ENCODE assay signal across 22 mouse cellular contexts in genomic region chr5:131120296-131120840, GRCm38 (mm10).
DNase-seq lines count a peak whose midpoint lies in the region; ATAC-seq and TF ChIP-seq lines count a peak whose summit lies in the region.
"Had no signal": no experiment of that assay in that cellular context is flagged by ENCODE, and none has a peak within 500 bp of the region (broad histone marks: within the 10 kb centered on the region; RNA-seq: fewer than 3 reads in every experiment).

No protein-coding gene starts in this region.

- no peak overlapping the region for H3K4me2 ChIP-seq in neural tube, embryonic 15.5 days
- H3K4me2 ChIP-seq: embryonic facial prominence, embryonic 15.5 days; forebrain, embryonic 15.5 days; heart, embryonic 15.5 days; hindbrain, embryonic 13.5 days had no signal

- H3K36me3 ChIP-seq in neural tube, embryonic 15.5 days: no peaks in the 10 kb centered on the region
- H3K36me3 ChIP-seq: embryonic facial prominence, embryonic 15.5 days; forebrain, embryonic 15.5 days; heart, embryonic 15.5 days; hindbrain, embryonic 13.5 days had no signal

- peak overlapping the region; percentile 88 for H3K27ac ChIP-seq in layer of hippocampus, adult 2 months
- H3K27ac ChIP-seq in embryonic fibroblast, embryonic 13.5 days (ENCODE audit: insufficient read depth, low read length): peak overlapping the region; percentile 23; the same call in 1 of the 2 replicates
- no peak overlapping the region for H3K27ac ChIP-seq in neural tube, embryonic 15.5 days (replicated peaks)
- H3K27ac ChIP-seq: embryonic facial prominence, embryonic 15.5 days; forebrain, embryonic 15.5 days; heart, adult 2 months; heart, embryonic 15.5 days; hindbrain, embryonic 13.5 days had no signal

- TF ChIP-seq CTCF in layer of hippocampus, adult 2 months (conservative IDR thresholded peaks at IDR 0.05): no peak
- no peak for TF ChIP-seq CTCF in embryonic fibroblast, embryonic 13.5 days (IDR thresholded peaks at IDR 0.05; ENCODE audit: borderline replicate concordance, insufficient read depth, low read length)

- no peak for TF ChIP-seq POLR2A in embryonic fibroblast, embryonic 13.5 days (IDR thresholded peaks at IDR 0.05; ENCODE audit: low read depth, low read length)

- ATAC-seq in cerebellum, adult (ENCODE audit: insufficient number of reproducible peaks, low FRiP score, low TSS enrichment): no peak
- no peak for ATAC-seq in neural tube, embryonic 15.5 days (ENCODE audit: low FRiP score)
- ATAC-seq: forebrain, embryonic 15.5 days; inflammation-experienced regulatory T-cells, adult 6 months had no signal

- H3K9me3 ChIP-seq in neural tube, embryonic 15.5 days (replicated peaks): no peaks in the 10 kb centered on the region
- H3K9me3 ChIP-seq: embryonic facial prominence, embryonic 15.5 days; forebrain, embryonic 15.5 days; heart, embryonic 15.5 days; hindbrain, embryonic 13.5 days had no signal

- no peaks in the 10 kb centered on the region for H3K27me3 ChIP-seq in neural tube, embryonic 15.5 days (replicated peaks)
- H3K27me3 ChIP-seq: embryonic facial prominence, embryonic 15.5 days; forebrain, embryonic 15.5 days; heart, embryonic 15.5 days; hindbrain, embryonic 13.5 days had no signal

- peaks cover 9% of the 10 kb centered on the region for H3K4me1 ChIP-seq in embryonic fibroblast, embryonic 13.5 days (ENCODE audit: control insufficient read depth, insufficient read depth, low read length)
- H3K4me1 ChIP-seq in neural tube, embryonic 15.5 days: peaks cover 7% of the 10 kb centered on the region; the same call in 1 of the 2 replicates
- H3K4me1 ChIP-seq: forebrain, embryonic 15.5 days had no signal

- peak; percentile 8 for DNase-seq in cerebellum, adult 11 months
- no peak for DNase-seq in layer of hippocampus, adult 2 months (ENCODE audit: low spot score in 2 of 2)
- DNase-seq in layer of hippocampus, adult 9-10 months (ENCODE audit: low spot score): no peak
- DNase-seq in spleen, adult 12 weeks (ENCODE audit: low spot score): no peak
- DNase-seq: adrenal gland, postnatal 10 days; gastrocnemius, postnatal 14 days; heart, adult 2 months; heart, postnatal 36 days; kidney, adult 8-10 months; kidney, postnatal 10 days; lung, postnatal 4 days; midbrain, embryonic 14.5 days; right cerebral cortex, postnatal 25 days; thymus, postnatal 25 days had no signal

- H3K4me3 ChIP-seq in layer of hippocampus, adult 2 months: no peak overlapping the region
- H3K4me3 ChIP-seq in embryonic fibroblast, embryonic 13.5 days (ENCODE audit: insufficient read depth, low read length): no peak overlapping the region
- H3K4me3 ChIP-seq in neural tube, embryonic 15.5 days (replicated peaks): no peak overlapping the region
- H3K4me3 ChIP-seq: embryonic facial prominence, embryonic 15.5 days; forebrain, embryonic 15.5 days; heart, adult 2 months; heart, embryonic 15.5 days; hindbrain, embryonic 13.5 days had no signal

- no peak overlapping the region for H3K9ac ChIP-seq in neural tube, embryonic 15.5 days (replicated peaks)
- H3K9ac ChIP-seq: embryonic facial prominence, embryonic 15.5 days; forebrain, embryonic 15.5 days; heart, embryonic 15.5 days; hindbrain, embryonic 13.5 days had no signal

- 84% methylated on average over 8 of the region's 8 CpGs for WGBS in neural tube, embryonic 15.5 days
